Mouse (Mus musculus) left cerebral cortex, postnatal 14 days (tissue): Measurements from ENCODE around the gene Cpn2. TPM values are rescaled to one million over a fixed set of nuclear protein-coding genes. Genes with fewer than 3 reads are reported as not detected.

ENCODE experiments used
- DNase-seq, 2 experiments: peaks; one replicate each; pipeline ENCODE4 v3.0.0; 2021 to 2022; ENCODE audit warnings: low spot score in 2 of 2, mixed read lengths in 1 of 2
- intact Hi-C: fragments of 180-260 bp; cut with DNase I; formaldehyde crosslinking; loops from one replicate; pipeline ENCODE4 v1.15.1; 2025
- total RNA-seq, 2 experiments: library from RNA; stranded (reverse); gene quantifications; 2 replicates each; pipeline ENCODE4 v1.2.3; 2021

The Cpn2 gene
- total RNA-seq, 2 experiments from 2014 or later: not detected

DNA sequence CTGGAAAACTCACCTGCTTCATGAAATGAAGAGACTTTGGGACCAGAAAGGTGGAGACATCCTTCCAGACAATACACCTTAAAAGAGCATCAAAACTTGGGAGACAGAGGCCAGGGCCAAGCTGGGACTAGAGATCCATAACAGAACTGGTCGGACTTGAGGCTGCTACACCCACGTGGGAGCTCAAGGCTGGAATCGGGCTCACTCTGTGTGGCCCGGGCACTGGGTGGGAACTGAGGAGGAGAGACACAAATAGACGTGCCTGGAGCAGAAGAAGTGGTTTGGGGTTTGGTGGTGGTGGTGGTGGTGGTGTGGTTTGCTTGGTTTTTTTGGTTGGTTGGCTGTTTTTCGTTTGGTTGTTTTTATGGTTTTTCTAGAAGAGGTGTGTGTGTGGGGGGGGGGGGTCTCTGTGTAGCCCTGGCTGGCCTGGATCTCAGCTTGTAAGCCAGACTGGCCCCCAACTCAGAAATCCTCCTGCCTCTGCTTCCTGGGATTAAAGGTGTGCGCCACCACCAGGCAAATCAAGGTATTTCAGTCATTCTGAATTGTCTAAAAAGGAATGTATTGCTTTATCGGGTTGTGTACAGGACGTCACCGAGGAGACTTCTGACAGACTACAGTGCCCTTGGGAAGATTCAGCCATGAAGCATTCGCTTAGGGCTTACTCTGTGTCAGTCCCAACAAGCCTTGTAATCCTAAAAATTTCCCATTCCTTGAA, 60.0 kb downstream of the Cpn2 start:
- no peak for DNase-seq
- intact Hi-C loops: no loop called here

Other genes with a start within 250 kb of the Cpn2 start
- gene Hes1, start 203.1 kb downstream of the Cpn2 start, total RNA-seq: 10 to 100 TPM; 13.5 to 18.3 TPM
- under 1 TPM in 1 of 2 experiments, not detected in 1; 0.07 TPM for gene Lrrc15, start 15.8 kb upstream of the Cpn2 start, total RNA-seq
- under 1 TPM; 0.83 to 0.89 TPM for gene Gp5, start 43.3 kb upstream of the Cpn2 start, total RNA-seq
- 10 to 100 TPM; 66.2 to 67.3 TPM for gene Atp13a3, start 138.5 kb upstream of the Cpn2 start, total RNA-seq